Mouse (Mus musculus): ENCODE data around the gene Wnt5b. TPM values are rescaled to one million over a fixed set of nuclear protein-coding genes. Genes with fewer than 3 reads are reported as not detected.

The Wnt5b gene
- polyA plus RNA-seq, 1 experiment: 4.0 TPM

GRCm38 (mm10) chr6:119434394-119434793 is 109.8 kb downstream of the Wnt5b start:
- H3K27ac ChIP-seq (ENCODE audit: insufficient read depth, low read length): no peak overlapping the region
- peaks cover 3% of the 10 kb centered on the region; the same call in 1 of the 2 replicates for H3K4me1 ChIP-seq (ENCODE audit: control insufficient read depth, insufficient read depth, low read length)
- no peak overlapping the region for H3K4me3 ChIP-seq (ENCODE audit: insufficient read depth, low read length)
- TF ChIP-seq CTCF (IDR thresholded peaks at IDR 0.05; ENCODE audit: borderline replicate concordance, insufficient read depth, low read length): no peak
- TF ChIP-seq POLR2A (IDR thresholded peaks at IDR 0.05; ENCODE audit: low read depth, low read length): no peak

GRCm38 (mm10) chr6:119431751-119432324 is 112.3 kb downstream of the Wnt5b start:
- H3K27ac ChIP-seq (ENCODE audit: insufficient read depth, low read length): peak overlapping the region; percentile 62
- peaks cover 3% of the 10 kb centered on the region; the same call in 1 of the 2 replicates for H3K4me1 ChIP-seq (ENCODE audit: control insufficient read depth, insufficient read depth, low read length)
- no peak for TF ChIP-seq POLR2A (IDR thresholded peaks at IDR 0.05; ENCODE audit: low read depth, low read length)
- TF ChIP-seq CTCF (IDR thresholded peaks at IDR 0.05; ENCODE audit: borderline replicate concordance, insufficient read depth, low read length): no peak
- H3K4me3 ChIP-seq (ENCODE audit: insufficient read depth, low read length): no peak overlapping the region

GRCm38 (mm10) chr6:119430508-119430907 is 113.6 kb downstream of the Wnt5b start:
- Histone ChIP-seq H3K27ac (ENCODE audit: insufficient read depth, low read length) (no peak overlapping the region), H3K4me3 (ENCODE audit: insufficient read depth, low read length) (no peak overlapping the region), H3K4me1 (ENCODE audit: control insufficient read depth, insufficient read depth, low read length) (peaks cover 3% of the 10 kb centered on the region; the same call in 1 of the 2 replicates)
- TF ChIP-seq POLR2A (IDR thresholded peaks at IDR 0.05; ENCODE audit: low read depth, low read length) (no peak), CTCF (IDR thresholded peaks at IDR 0.05; ENCODE audit: borderline replicate concordance, insufficient read depth, low read length) (no peak)

- TF ChIP-seq POLR2A (IDR thresholded peaks at IDR 0.05; ENCODE audit: low read depth, low read length): no peak
- TF ChIP-seq CTCF (IDR thresholded peaks at IDR 0.05; ENCODE audit: borderline replicate concordance, insufficient read depth, low read length): no peak
- no peak overlapping the region for H3K27ac ChIP-seq (ENCODE audit: insufficient read depth, low read length)
- H3K4me3 ChIP-seq (ENCODE audit: insufficient read depth, low read length): no peak overlapping the region
- peaks cover 3% of the 10 kb centered on the region; the same call in 1 of the 2 replicates for H3K4me1 ChIP-seq (ENCODE audit: control insufficient read depth, insufficient read depth, low read length)
Measured at GRCm38 (mm10) chr6:119429311-119429710, 114.8 kb downstream of the Wnt5b start.

- TF ChIP-seq CTCF (IDR thresholded peaks at IDR 0.05; ENCODE audit: borderline replicate concordance, insufficient read depth, low read length) (no peak), POLR2A (IDR thresholded peaks at IDR 0.05; ENCODE audit: low read depth, low read length) (no peak)
Measured at GRCm38 (mm10) chr6:119428611-119429010, 115.5 kb downstream of the Wnt5b start.

GRCm38 (mm10) chr6:119421001-119421400 is 123.1 kb downstream of the Wnt5b start:
- TF ChIP-seq POLR2A (IDR thresholded peaks at IDR 0.05; ENCODE audit: low read depth, low read length) (no peak), CTCF (IDR thresholded peaks at IDR 0.05; ENCODE audit: borderline replicate concordance, insufficient read depth, low read length) (no peak)
- H3K4me3 ChIP-seq (ENCODE audit: insufficient read depth, low read length): no peak overlapping the region
- H3K27ac ChIP-seq (ENCODE audit: insufficient read depth, low read length): no peak overlapping the region
- H3K4me1 ChIP-seq (ENCODE audit: control insufficient read depth, insufficient read depth, low read length): no peaks in the 10 kb centered on the region

More at GRCm38 (mm10) chr6:119428611-119429010, 115.5 kb downstream of the Wnt5b start:
- H3K4me1 ChIP-seq (ENCODE audit: control insufficient read depth, insufficient read depth, low read length): peaks cover 3% of the 10 kb centered on the region; the same call in 1 of the 2 replicates
- no peak overlapping the region for H3K4me3 ChIP-seq (ENCODE audit: insufficient read depth, low read length)
- H3K27ac ChIP-seq (ENCODE audit: insufficient read depth, low read length): no peak overlapping the region

- TF ChIP-seq POLR2A (IDR thresholded peaks at IDR 0.05; ENCODE audit: low read depth, low read length): no peak
- no peaks in the 10 kb centered on the region for H3K4me1 ChIP-seq (ENCODE audit: control insufficient read depth, insufficient read depth, low read length)
Measured at GRCm38 (mm10) chr6:119420357-119420756, 123.8 kb downstream of the Wnt5b start.

GRCm38 (mm10) chr6:119419412-119419811 is 124.7 kb downstream of the Wnt5b start:
- no peak for TF ChIP-seq POLR2A (IDR thresholded peaks at IDR 0.05; ENCODE audit: low read depth, low read length)
- no peak for TF ChIP-seq CTCF (IDR thresholded peaks at IDR 0.05; ENCODE audit: borderline replicate concordance, insufficient read depth, low read length)

More at GRCm38 (mm10) chr6:119420357-119420756, 123.8 kb downstream of the Wnt5b start:
- Histone ChIP-seq H3K4me3 (ENCODE audit: insufficient read depth, low read length) (no peak overlapping the region), H3K27ac (ENCODE audit: insufficient read depth, low read length) (no peak overlapping the region)

GRCm38 (mm10) chr6:119418392-119419251 is 125.5 kb downstream of the Wnt5b start:
- no peak overlapping the region for H3K27ac ChIP-seq (ENCODE audit: insufficient read depth, low read length)

More at GRCm38 (mm10) chr6:119419412-119419811, 124.7 kb downstream of the Wnt5b start:
- Histone ChIP-seq H3K4me1 (ENCODE audit: control insufficient read depth, insufficient read depth, low read length) (no peaks in the 10 kb centered on the region), H3K4me3 (ENCODE audit: insufficient read depth, low read length) (no peak overlapping the region), H3K27ac (ENCODE audit: insufficient read depth, low read length) (no peak overlapping the region)

GRCm38 (mm10) chr6:119417821-119418220 is 126.3 kb downstream of the Wnt5b start:
- H3K27ac ChIP-seq (ENCODE audit: insufficient read depth, low read length): no peak overlapping the region
- no peak overlapping the region for H3K4me3 ChIP-seq (ENCODE audit: insufficient read depth, low read length)
- no peak for TF ChIP-seq CTCF (IDR thresholded peaks at IDR 0.05; ENCODE audit: borderline replicate concordance, insufficient read depth, low read length)
- no peak for TF ChIP-seq POLR2A (IDR thresholded peaks at IDR 0.05; ENCODE audit: low read depth, low read length)
- no peaks in the 10 kb centered on the region for H3K4me1 ChIP-seq (ENCODE audit: control insufficient read depth, insufficient read depth, low read length)

More at GRCm38 (mm10) chr6:119418392-119419251, 125.5 kb downstream of the Wnt5b start:
- Histone ChIP-seq H3K4me1 (ENCODE audit: control insufficient read depth, insufficient read depth, low read length) (no peaks in the 10 kb centered on the region), H3K4me3 (ENCODE audit: insufficient read depth, low read length) (no peak overlapping the region)
- no peak for TF ChIP-seq POLR2A (IDR thresholded peaks at IDR 0.05; ENCODE audit: low read depth, low read length)
- TF ChIP-seq CTCF (IDR thresholded peaks at IDR 0.05; ENCODE audit: borderline replicate concordance, insufficient read depth, low read length): no peak

Data from embryonic fibroblast, embryonic 13.5 days (primary cell).